In the genomic region with DNA sequence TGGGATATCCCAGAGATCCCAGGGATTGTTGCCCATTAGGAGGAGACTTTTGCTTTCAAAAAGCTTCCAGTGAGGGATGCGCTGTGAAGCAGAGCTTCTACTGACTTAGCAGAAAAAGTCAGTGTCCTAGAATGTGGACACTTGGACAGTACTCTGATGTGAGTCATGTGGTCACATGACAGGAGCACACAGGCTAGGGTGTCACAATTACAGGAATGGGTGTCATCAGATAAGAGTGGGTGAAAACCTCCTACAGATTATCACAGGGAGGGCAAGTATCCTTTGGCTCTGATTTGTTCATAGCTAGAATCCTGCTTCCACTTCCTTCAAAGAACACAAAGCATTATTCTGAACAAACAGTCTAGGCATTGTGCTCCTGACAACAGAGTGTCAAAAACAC, we compare ENCODE assay signal across 25 mouse cellular contexts. TPM values are rescaled to one million over a fixed set of nuclear protein-coding genes. Genes with fewer than 3 reads are reported as not detected.
DNase-seq lines count a peak whose midpoint lies in the region; TF ChIP-seq lines count a peak whose summit lies in the region.
"Had no signal": no experiment of that assay in that cellular context is flagged by ENCODE, and none has a peak within 500 bp of the region (broad histone marks: within the 10 kb centered on the region; RNA-seq: fewer than 3 reads in every experiment).

No protein-coding gene starts in this region.

- no peak for TF ChIP-seq CTCF in kidney, adult 2 months (conservative IDR thresholded peaks at IDR 0.05; ENCODE audit: insufficient read depth, insufficient read length, low read depth, low read length)
- TF ChIP-seq CTCF in bone marrow macrophage, adult 2 months (IDR thresholded peaks at IDR 0.05; ENCODE audit: low read depth, low read length): no peak

- H3K4me3 ChIP-seq in kidney, adult 2 months (ENCODE audit: insufficient read depth, low read depth, low read length): no peak overlapping the region
- no peak overlapping the region for H3K4me3 ChIP-seq in bone marrow macrophage, adult 2 months (ENCODE audit: insufficient read depth, low read length)
- H3K4me3 ChIP-seq: forebrain, embryonic 13.5 days; intestine, embryonic 15.5 days; left cerebral cortex, adult 2 months; limb, embryonic 12.5 days; lung, embryonic 15.5 days; neural tube, embryonic 13.5 days had no signal

- peaks cover 13% of the 10 kb centered on the region; the same call in 1 of the 2 replicates for H3K4me1 ChIP-seq in kidney, adult 2 months (ENCODE audit: control insufficient read depth, insufficient read depth, low read length)
- H3K4me1 ChIP-seq in bone marrow macrophage, adult 2 months (ENCODE audit: control insufficient read depth, insufficient read depth, low read length): peaks cover 58% of the 10 kb centered on the region
- H3K4me1 ChIP-seq: forebrain, embryonic 13.5 days; intestine, embryonic 15.5 days; limb, embryonic 12.5 days; neural tube, embryonic 13.5 days had no signal

- no peaks in the 10 kb centered on the region for H3K36me3 ChIP-seq in kidney, adult 2 months (ENCODE audit: control insufficient read depth, insufficient read depth, low read length)
- H3K36me3 ChIP-seq: intestine, embryonic 15.5 days; limb, embryonic 12.5 days; lung, embryonic 15.5 days; neural tube, embryonic 13.5 days had no signal

- WGBS in kidney, adult 2 months: 88% methylated on average over 1 of the region's 1 CpGs

- no peak overlapping the region for H3K27ac ChIP-seq in kidney, adult 2 months (ENCODE audit: insufficient read depth, low read depth, low read length)
- H3K27ac ChIP-seq in bone marrow macrophage, adult 2 months (ENCODE audit: insufficient read depth, low read depth, low read length): peak overlapping the region; percentile 74
- H3K27ac ChIP-seq: forebrain, embryonic 13.5 days; hindbrain, postnatal 0 days; intestine, embryonic 15.5 days; left cerebral cortex, adult 2 months; limb, embryonic 12.5 days; liver, embryonic 14.5 days; lung, embryonic 15.5 days; neural tube, embryonic 13.5 days had no signal

- DNase-seq in kidney, adult 2 months: peak; percentile 22
- no peak for DNase-seq in kidney, adult 9 months
- peak; percentile 45 for DNase-seq in lung, postnatal 36 days
- no peak for DNase-seq in lung, postnatal 4 days
- peak; percentile 25 for DNase-seq in skeletal muscle tissue, adult 2 months (ENCODE audit: low read depth, low spot score)
- no peak for DNase-seq in embryo, embryonic 10.5 days (ENCODE audit: low spot score)
- no peak for DNase-seq in layer of hippocampus, adult 9-11 months
- DNase-seq: cerebellum, adult 8-10 months; cerebellum, postnatal 25 days; heart, postnatal 14 days; kidney, adult 8-10 months; kidney, postnatal 10 days; retina, postnatal 1 day; right cerebral cortex, postnatal 25 days; spleen, adult 18-20 months; thymus, postnatal 14 days had no signal

- no peak for TF ChIP-seq POLR2A in kidney, adult 2 months (IDR thresholded peaks at IDR 0.05; ENCODE audit: low read depth, low read length)
- TF ChIP-seq POLR2A in bone marrow macrophage, adult 2 months (IDR thresholded peaks at IDR 0.05; ENCODE audit: borderline replicate concordance, low read depth, low read length): no peak

- no peaks in the 10 kb centered on the region for H3K27me3 ChIP-seq in kidney, adult 2 months (replicated peaks; ENCODE audit: control insufficient read depth, insufficient read depth, low read length)
- H3K27me3 ChIP-seq: forebrain, embryonic 13.5 days; intestine, embryonic 15.5 days; limb, embryonic 12.5 days; lung, embryonic 15.5 days; neural tube, embryonic 13.5 days had no signal

RNA-seq across cellular contexts. Expression of gene Ctsl, which starts 27.4 kb away (rescaled TPM):
- polyA plus RNA-seq in kidney, adult 2 months (2012; rRNA removed): 344 and 370 TPM in 2 replicates
- polyA plus RNA-seq in bone marrow macrophage, adult 2 months (2012; ENCODE audit: insufficient read depth, insufficient read length, missing spikeins): 1,731 and 1,752 TPM in 2 replicates

RNA-seq across cellular contexts. Expression of gene Cdk20, which starts 34.0 kb away (rescaled TPM):
- 10.4 and 12.7 TPM in 2 replicates for polyA plus RNA-seq in kidney, adult 2 months (2012; rRNA removed)
- polyA plus RNA-seq in bone marrow macrophage, adult 2 months (2012; ENCODE audit: insufficient read depth, insufficient read length, missing spikeins): 46.3 and 47.8 TPM in 2 replicates

Comparison
In these comparisons a context has a peak if more than half of its experiments do, and no peak if none do; other contexts are left out.
1. DNase-seq: peak in kidney, adult 2 months (single experiment), lung, postnatal 36 days (single experiment) and skeletal muscle tissue, adult 2 months (single experiment); none in kidney, adult 9 months (single experiment), lung, postnatal 4 days (0 of 2), embryo, embryonic 10.5 days (single experiment) and layer of hippocampus, adult 9-11 months (single experiment).